In the genomic region with DNA sequence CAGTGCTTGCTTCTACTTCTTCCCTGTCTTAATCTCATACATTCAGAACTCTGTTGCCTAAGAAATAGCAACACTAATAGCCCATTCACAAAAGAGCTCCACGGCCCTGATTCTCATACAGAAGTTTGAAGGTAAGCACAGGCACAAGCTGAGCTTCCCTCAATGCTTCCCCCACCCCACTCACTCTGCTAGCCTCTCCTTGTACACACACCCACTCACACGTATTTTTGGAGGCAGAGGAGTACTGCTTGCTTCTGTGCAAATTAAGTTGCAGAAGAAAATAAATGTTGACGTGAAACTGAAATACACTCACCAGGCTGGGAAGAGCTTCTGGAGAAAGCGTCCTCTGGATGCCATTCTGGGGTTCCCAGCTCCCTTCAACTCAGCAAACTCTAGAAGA, we compare ENCODE assay signal across 19 mouse cellular contexts.
DNase-seq lines count a peak whose midpoint lies in the region; ATAC-seq lines count a peak whose summit lies in the region.
"Had no signal": no experiment of that assay in that cellular context is flagged by ENCODE, and none has a peak within 500 bp of the region (broad histone marks: within the 10 kb centered on the region; RNA-seq: fewer than 3 reads in every experiment).

No protein-coding gene starts in this region.

- peak; percentile 93 for ATAC-seq in frontal cortex, adult (ENCODE audit: low TSS enrichment)
- ATAC-seq: forebrain, embryonic 15.5 days; hindbrain, postnatal 0 days; liver, embryonic 12.5 days had no signal

- peak; percentile 70 for DNase-seq in layer of hippocampus, adult 9-11 months
- DNase-seq in layer of hippocampus, adult 9-10 months (ENCODE audit: low spot score) = no peak
- DNase-seq in left cerebral cortex, adult 18-20 months (ENCODE audit: low spot score in 2 of 2) = peak; percentile 61 to 68
- peak; percentile 74 to 77 for DNase-seq in right cerebral cortex, adult 2 months (ENCODE audit: low spot score in 2 of 2)
- no peak for DNase-seq in cerebellum, adult 11 months
- DNase-seq in T-cell, adult 2 months (ENCODE audit: low spot score) = no peak
- no peak for DNase-seq in thymus, postnatal 36 days
- DNase-seq: adrenal gland, postnatal 10 days; B cell, adult 2 months; cerebellum, adult 2 months; gastrocnemius, postnatal 14 days; heart, postnatal 14 days; kidney, adult 18-20 months; kidney, postnatal 14 days; thymus, adult 18-20 months had no signal

Comparison
In these comparisons a context has a peak if more than half of its experiments do, and no peak if none do; other contexts are left out.
1. DNase-seq: peak in layer of hippocampus, adult 9-11 months (single experiment), left cerebral cortex, adult 18-20 months (2 of 2) and right cerebral cortex, adult 2 months (2 of 2); none in layer of hippocampus, adult 9-10 months (single experiment), cerebellum, adult 11 months (single experiment), T-cell, adult 2 months (single experiment) and thymus, postnatal 36 days (0 of 2).